Mouse (Mus musculus): ENCODE results near the gene Cd86. TPM values are rescaled to one million over a fixed set of nuclear protein-coding genes. Genes with fewer than 3 reads are reported as not detected.

Cd86 gene
- total RNA-seq, 2 experiments from 2014 or later, result 0.26 TPM; not detected in 1

- intact Hi-C loops (cut with DNase I), result no loop called here
- no peak for DNase-seq
Observed at GRCm38 (mm10) chr16:36661330-36661729, 4.6 kb downstream of the Cd86 start.

- intact Hi-C loops (cut with DNase I), result no loop called here
- no peak for DNase-seq
Observed at GRCm38 (mm10) chr16:36655910-36656309, 10.0 kb downstream of the Cd86 start.

GRCm38 (mm10) chr16:36655199-36655598 lies 10.7 kb downstream of the Cd86 start:
- intact Hi-C loops (cut with DNase I), result no loop called here
- DNase-seq, result no peak

GRCm38 (mm10) chr16:36651174-36651766 lies 14.6 kb downstream of the Cd86 start:
- intact Hi-C loops (cut with DNase I), result no loop called here
- DNase-seq, result no peak

GRCm38 (mm10) chr16:36650511-36650910 lies 15.4 kb downstream of the Cd86 start:
- intact Hi-C loops (cut with DNase I), result no loop called here

GRCm38 (mm10) chr16:36649304-36649703 lies 16.6 kb downstream of the Cd86 start:
- DNase-seq, result no peak
- intact Hi-C loops (cut with DNase I), result no loop called here

More at GRCm38 (mm10) chr16:36650511-36650910, 15.4 kb downstream of the Cd86 start:
- DNase-seq, result no peak

- intact Hi-C loops (cut with DNase I), result no loop called here
- DNase-seq, result no peak
Observed at GRCm38 (mm10) chr16:36645124-36645523, 20.8 kb downstream of the Cd86 start.

- DNase-seq, result no peak
- intact Hi-C loops (cut with DNase I), result no loop called here
Observed at GRCm38 (mm10) chr16:36642696-36643046, 23.2 kb downstream of the Cd86 start.

GRCm38 (mm10) chr16:36641830-36642695 lies 23.8 kb downstream of the Cd86 start:
- DNase-seq, result no peak
- intact Hi-C loops (cut with DNase I), result no loop called here

GRCm38 (mm10) chr16:36640993-36641392 lies 24.9 kb downstream of the Cd86 start:
- intact Hi-C loops (cut with DNase I), result no loop called here
- DNase-seq, result no peak

GRCm38 (mm10) chr16:36639812-36640504 lies 25.9 kb downstream of the Cd86 start:
- DNase-seq, result no peak
- intact Hi-C loops (cut with DNase I), result no loop called here

- no peak for DNase-seq
- intact Hi-C loops (cut with DNase I), result no loop called here
Observed at GRCm38 (mm10) chr16:36636800-36637199, 29.1 kb downstream of the Cd86 start.

- DNase-seq, result no peak
- intact Hi-C loops (cut with DNase I), result no loop called here
Observed at GRCm38 (mm10) chr16:36634971-36635710, 30.7 kb downstream of the Cd86 start.

GRCm38 (mm10) chr16:36634421-36634820 lies 31.5 kb downstream of the Cd86 start:
- DNase-seq, result no peak
- intact Hi-C loops (cut with DNase I), result no loop called here

- intact Hi-C loops (cut with DNase I), result no loop called here
- DNase-seq, result no peak
Observed at GRCm38 (mm10) chr16:36632229-36632628, 33.7 kb downstream of the Cd86 start.

GRCm38 (mm10) chr16:36631607-36632006 lies 34.3 kb downstream of the Cd86 start:
- intact Hi-C loops (cut with DNase I), result no loop called here
- DNase-seq, result no peak

- no peak for DNase-seq
- intact Hi-C loops (cut with DNase I), result no loop called here
Observed at GRCm38 (mm10) chr16:36627740-36628139, 38.1 kb downstream of the Cd86 start.

- intact Hi-C loops (cut with DNase I), result no loop called here
- no peak for DNase-seq
Observed at GRCm38 (mm10) chr16:36626567-36627197, 39.2 kb downstream of the Cd86 start.

GRCm38 (mm10) chr16:36625909-36626308 lies 40.0 kb downstream of the Cd86 start:
- intact Hi-C loops (cut with DNase I), result no loop called here
- no peak for DNase-seq

- no peak for DNase-seq
- intact Hi-C loops (cut with DNase I), result loop anchor here (2.0 kb wide), 1 partner anchor 152 kb away; no protein-coding TSS in a partner anchor
Observed at GRCm38 (mm10) chr16:36622320-36622719, 43.6 kb downstream of the Cd86 start.
